Mouse (Mus musculus) hindbrain, embryonic 14.5 days (tissue): ENCODE data around the gene Msh6. TPM values are rescaled to one million over a fixed set of nuclear protein-coding genes. Genes with fewer than 3 reads are reported as not detected.
A peak's percentile ranks its signal among the peaks of the same experiment; 100 is the strongest.
"Not testable (repeated sequence)": the region's sequence is repeated elsewhere in the genome, so short reads cannot be mapped to it uniquely, and the experiment has no call there.

Source experiments
- ATAC-seq: fragments of 200-750 bp; cut with Nextera tagmentation; 2 replicates; pipeline ENCODE4 v1.8.0; 2017; ENCODE audit warnings: moderate number of reproducible peaks, mild to moderate bottlenecking, moderate TSS enrichment, moderate library complexity; ENCODE audit not compliant: low FRiP score
- DNase-seq: peaks from one replicate; pipeline ENCODE4 v3.0.0-alpha.2; 2015; ENCODE audit warnings: low spot score
- H3K27ac ChIP-seq: fragments of 300-500 bp; sonication (generic); 2 replicates; pipeline ENCODE4 v1.5.1; 2014; ENCODE audit warnings: mild to moderate bottlenecking, moderate library complexity
- H3K27me3 ChIP-seq: fragments of 300-500 bp; sonication (generic); 2 replicates; pipeline ENCODE4 v1.6.1; 2014; ENCODE audit warnings: mild to moderate bottlenecking, low read length, mixed read lengths; ENCODE audit not compliant: control insufficient read depth, insufficient read depth
- H3K36me3 ChIP-seq: fragments of 300-500 bp; sonication (generic); replicated peaks from 2 replicates; pipeline ENCODE4 v1.6.1; 2014; ENCODE audit not compliant: control insufficient read depth, insufficient read depth
- H3K4me1 ChIP-seq: fragments of 300-500 bp; sonication (generic); replicated peaks from 2 replicates; pipeline ENCODE4 v1.6.1; 2014; ENCODE audit warnings: antibody characterized with exemption, low read length, mixed read lengths; ENCODE audit not compliant: control insufficient read depth, insufficient read depth
- H3K4me2 ChIP-seq: fragments of 300-500 bp; sonication (generic); replicated peaks from 2 replicates; pipeline ENCODE4 v1.6.1; 2014; ENCODE audit warnings: mild to moderate bottlenecking, moderate library complexity
- H3K4me3 ChIP-seq: fragments of 300-500 bp; sonication (generic); replicated peaks from 2 replicates; pipeline ENCODE4 v1.5.1; 2014; ENCODE audit warnings: mild to moderate bottlenecking, low read length
- H3K9ac ChIP-seq: fragments of 300-500 bp; sonication (generic); 2 replicates; pipeline ENCODE4 v1.6.1; 2014
- H3K9me3 ChIP-seq: fragments of 300-500 bp; sonication (generic); 2 replicates; pipeline ENCODE4 v1.6.1; 2016; ENCODE audit warnings: low read length; ENCODE audit not compliant: control insufficient read depth
- WGBS: fragments of 180-500 bp; shearing (Covaris S2); extraction: QIAGEN DNeasy Blood & Tissue Kit; methylation state at CpG from one replicate; pipeline ENCODE4 v1.1.7; 2014; 5-methylcytosine and 5-hydroxymethylcytosine counted together
- polyA plus RNA-seq: library from polyadenylated mRNA; unstranded; fragments of >200 nt; fragmentation: Nextera tagmentation; extraction: Ambion mirVana; gene quantifications from 2 replicates; pipeline ENCODE4 v1.2.1, GENCODE M21; 2014

Msh6 gene
- polyA plus RNA-seq, 1 experiment from 2014 or later: 28.2 TPM

DNA sequence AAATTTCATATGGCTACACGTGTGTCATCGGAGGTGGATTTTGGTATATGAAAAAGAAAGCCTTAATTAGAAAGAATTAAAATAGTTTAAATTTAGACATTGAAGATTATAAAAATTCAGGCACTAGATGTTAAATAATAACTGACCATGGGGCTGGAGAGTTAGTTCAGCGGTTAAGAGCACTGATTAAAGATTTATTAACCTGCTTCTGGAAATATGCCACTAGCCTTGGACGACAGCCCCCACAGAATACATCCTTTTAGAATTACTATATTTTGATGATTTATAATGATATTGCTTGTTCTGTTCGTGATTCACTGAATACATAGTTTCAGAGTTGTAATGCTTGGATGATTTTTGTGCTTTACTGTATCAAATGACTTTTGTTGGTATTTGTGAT lies 14.9 kb upstream of the Msh6 start:
- not testable (repeated sequence) for H3K4me1 ChIP-seq, H3K27ac ChIP-seq, H3K4me2 ChIP-seq, H3K9ac ChIP-seq, H3K4me3 ChIP-seq, ATAC-seq, H3K36me3 ChIP-seq, H3K9me3 ChIP-seq, H3K27me3 ChIP-seq, DNase-seq
- 91% methylated on average over 5 of the region's 5 CpGs for WGBS

DNA sequence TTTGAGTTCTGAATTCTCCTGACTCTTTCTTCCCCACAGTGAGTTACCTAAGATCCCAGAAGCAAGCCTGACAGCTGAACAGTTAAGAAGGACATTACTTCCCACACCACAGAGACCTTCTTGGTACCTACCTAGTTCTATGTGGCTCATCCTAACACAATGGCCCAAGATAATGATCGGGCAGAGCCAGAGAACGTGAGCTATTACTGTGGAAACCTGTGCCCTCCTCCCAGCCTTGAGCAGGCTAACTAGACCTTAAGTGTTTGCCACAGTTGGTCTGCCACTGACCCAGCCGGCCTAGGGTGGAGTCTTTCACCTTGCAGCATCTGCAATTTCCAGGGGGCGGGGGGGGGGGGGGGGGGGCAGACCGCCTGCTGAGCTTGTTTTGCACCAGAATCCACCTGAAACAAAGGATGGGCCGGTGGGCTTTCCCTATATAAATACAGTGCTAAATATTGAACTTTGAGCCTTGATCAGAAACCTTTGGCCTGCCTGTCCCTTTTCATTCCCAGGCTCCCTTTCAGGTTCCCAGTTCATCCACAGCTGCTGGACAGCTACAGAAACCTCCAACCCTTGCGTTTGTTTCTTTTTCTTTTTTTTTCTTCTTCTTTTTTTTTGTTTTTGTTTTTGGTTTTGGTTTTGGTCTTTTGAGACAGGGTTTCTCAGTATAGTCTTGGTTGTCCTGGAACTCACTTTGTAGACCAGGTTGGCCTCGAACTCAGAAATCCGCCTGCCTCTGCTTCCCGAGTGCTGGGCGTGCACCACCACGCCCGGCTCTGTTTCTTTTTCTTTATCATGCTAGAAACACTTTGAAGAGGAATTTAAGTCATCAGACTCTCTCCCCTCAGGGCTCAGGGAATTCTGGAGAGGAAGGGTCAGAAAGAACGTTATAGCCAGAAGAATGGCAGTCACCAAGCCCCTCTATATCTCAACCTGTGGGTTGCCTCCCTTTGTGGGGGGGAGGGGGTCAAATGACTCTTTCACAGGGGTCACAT lies 11.5 kb upstream of the Msh6 start:
- WGBS: 92% methylated on average over 13 of the region's 14 CpGs
- ATAC-seq: no peak
- H3K36me3 ChIP-seq: no peaks in the 10 kb centered on the region
- no peak overlapping the region for H3K4me2 ChIP-seq
- DNase-seq: no peak
- no peaks in the 10 kb centered on the region for H3K9me3 ChIP-seq
- H3K27me3 ChIP-seq: no peaks in the 10 kb centered on the region
- H3K4me1 ChIP-seq: no peaks in the 10 kb centered on the region
- no peak overlapping the region for H3K9ac ChIP-seq
- H3K4me3 ChIP-seq: no peak overlapping the region
- no peak overlapping the region for H3K27ac ChIP-seq

DNA sequence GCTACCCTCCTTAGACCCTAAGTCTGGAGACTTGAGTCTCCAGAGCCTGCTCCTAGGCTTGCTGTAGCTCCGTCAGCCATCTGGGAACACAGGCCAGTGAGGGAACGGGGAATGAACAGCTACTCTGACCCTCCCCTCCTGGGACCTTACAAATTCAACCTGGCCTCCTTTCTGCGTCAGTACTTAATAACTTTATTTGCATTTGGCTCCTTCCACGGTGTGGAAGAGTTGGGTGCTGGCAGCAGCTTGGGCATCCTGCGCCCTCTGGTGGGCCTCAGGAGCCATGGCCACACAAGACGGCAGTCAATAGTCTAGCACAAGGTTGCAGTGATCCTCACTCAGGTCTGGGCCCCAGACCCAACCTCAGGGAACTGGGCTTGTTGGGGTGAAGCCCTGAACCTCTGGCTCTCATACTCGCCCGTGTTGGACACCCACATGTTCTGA lies 6.4 kb upstream of the Msh6 start:
- H3K36me3 ChIP-seq, H3K27ac ChIP-seq, H3K9me3 ChIP-seq, H3K4me2 ChIP-seq, DNase-seq, H3K9ac ChIP-seq, H3K4me1 ChIP-seq, H3K27me3 ChIP-seq, H3K4me3 ChIP-seq: not testable (repeated sequence)
- ATAC-seq: peak; percentile 77; the same call in 1 of the 2 replicates
- WGBS: 37% methylated on average over 5 of the region's 8 CpGs

DNA sequence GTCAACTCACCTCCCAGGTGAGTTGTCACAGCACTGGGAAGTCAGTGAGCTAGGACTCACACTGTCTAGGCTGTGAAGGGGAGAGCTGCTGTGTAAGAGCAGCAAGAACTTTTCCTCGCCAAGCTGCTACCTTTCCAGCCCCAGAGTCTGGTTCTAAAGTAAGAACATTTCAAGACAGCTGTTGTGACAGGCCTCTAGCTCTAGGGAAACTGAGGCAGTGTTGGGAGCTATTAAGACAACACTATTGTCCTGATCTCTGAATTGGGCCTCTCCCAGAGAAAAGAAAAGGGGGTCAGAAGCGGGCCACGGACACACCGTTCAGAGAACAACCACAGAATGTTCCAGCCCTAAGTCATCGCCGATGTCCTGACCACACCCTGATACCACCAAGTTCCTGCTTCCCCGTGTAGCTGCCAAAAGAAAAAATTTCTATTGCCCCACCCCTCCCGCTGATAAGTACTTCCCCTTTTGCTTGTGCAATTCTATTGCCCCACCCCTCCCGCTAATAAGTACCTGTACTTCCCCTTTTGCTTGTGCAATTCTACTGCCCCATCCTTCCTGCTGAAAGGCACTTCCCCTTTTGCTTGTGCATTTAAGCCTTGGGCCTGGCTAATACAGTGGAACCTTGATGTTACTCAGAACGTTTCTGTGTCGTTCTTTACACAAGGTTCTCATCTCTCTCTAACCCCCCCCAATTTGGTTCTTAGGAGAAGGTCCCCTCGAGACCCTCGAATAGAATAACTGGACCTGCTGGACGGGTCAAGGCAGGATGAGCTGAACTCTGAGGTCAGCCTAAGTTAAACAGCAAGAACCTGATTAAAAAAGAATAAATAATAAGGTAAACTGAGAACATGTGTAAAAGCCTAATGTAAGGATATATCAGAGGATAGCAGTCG lies 2.9 kb upstream of the Msh6 start:
- ATAC-seq, H3K27me3 ChIP-seq, H3K9ac ChIP-seq, H3K4me2 ChIP-seq, H3K27ac ChIP-seq, H3K4me3 ChIP-seq, H3K36me3 ChIP-seq, H3K9me3 ChIP-seq, DNase-seq: not testable (repeated sequence)
- peaks cover 15% of the 10 kb centered on the region for H3K4me1 ChIP-seq
- 91% methylated on average over 15 of the region's 15 CpGs for WGBS

DNA sequence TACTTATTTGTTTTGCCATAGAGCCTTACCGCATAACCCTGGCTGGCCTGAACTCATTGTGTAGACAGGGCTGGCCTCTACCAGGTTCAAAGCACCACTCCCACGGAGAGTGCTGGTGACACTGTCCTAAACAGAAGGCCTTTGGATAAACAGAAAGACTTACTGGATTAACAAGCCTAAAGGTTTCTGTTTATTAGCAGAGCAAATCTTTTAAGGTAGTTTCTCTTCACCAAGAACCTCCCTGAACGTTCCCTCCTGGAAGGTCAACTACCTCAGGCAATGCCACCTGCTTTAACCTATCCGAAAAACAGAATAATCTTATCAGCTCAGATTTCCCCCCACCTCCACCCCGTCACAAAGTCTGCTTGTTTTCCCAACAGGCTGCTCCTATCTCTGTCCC lies 2.0 kb upstream of the Msh6 start:
- WGBS: 88% methylated on average over 5 of the region's 5 CpGs
- Histone ChIP-seq H3K36me3 (peaks cover 5% of the 10 kb centered on the region; the same call in 1 of the 2 replicates), H3K9ac (no peak overlapping the region), H3K27ac (no peak overlapping the region), H3K4me1 (peaks cover 15% of the 10 kb centered on the region), H3K27me3 (no peaks in the 10 kb centered on the region), H3K9me3 (no peaks in the 10 kb centered on the region), H3K4me3 (no peak overlapping the region), H3K4me2 (no peak overlapping the region)
- no peak for DNase-seq
- ATAC-seq: no peak

DNA sequence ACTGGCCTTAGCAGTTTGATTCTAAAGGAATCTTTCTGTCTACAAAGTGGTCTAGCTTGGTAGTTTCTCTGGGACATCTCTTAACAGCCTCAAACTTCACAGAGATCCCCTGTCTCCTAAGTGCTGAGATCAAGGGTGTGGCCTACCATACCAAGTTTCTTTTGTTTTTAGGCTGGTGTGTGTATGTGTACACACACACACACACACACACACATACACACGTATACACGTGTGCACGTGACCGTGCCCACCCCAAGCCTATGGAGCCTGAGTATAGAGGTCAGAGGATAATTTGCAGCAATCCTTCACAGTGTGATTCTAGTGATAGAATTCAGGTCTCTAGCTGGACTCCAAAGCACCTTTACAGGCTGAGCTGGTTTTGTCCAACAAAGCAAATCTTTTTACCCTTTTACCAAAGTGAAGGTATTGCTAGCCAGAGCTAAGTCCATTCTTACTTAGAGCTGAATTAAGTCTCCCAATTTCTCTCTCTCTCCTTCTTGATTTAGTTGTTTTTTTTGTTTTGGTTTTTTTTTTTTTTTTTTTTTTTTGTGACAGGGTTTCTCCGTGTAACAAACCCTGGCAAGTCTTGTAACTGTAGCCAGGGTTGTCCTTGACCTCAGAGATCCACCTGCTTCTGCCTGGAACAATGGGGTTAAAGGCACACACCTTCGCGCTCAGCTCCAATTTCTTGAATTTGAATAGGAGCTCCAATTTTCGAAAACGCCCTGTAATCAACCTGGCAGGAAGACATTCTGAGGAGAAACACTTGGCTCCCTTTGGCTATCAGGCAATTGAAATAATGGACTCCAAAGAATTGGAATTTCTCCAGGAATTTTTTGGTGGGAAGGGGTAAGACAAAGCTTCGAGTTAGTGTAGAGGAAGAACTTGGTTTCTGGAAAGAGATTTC lies 1.3 kb upstream of the Msh6 start:
- no peak for DNase-seq
- H3K27me3 ChIP-seq: no peaks in the 10 kb centered on the region
- peaks cover 15% of the 10 kb centered on the region for H3K4me1 ChIP-seq
- no peak overlapping the region for H3K9ac ChIP-seq
- H3K4me2 ChIP-seq: peak overlapping the region; percentile 65
- no peak overlapping the region for H3K4me3 ChIP-seq
- WGBS: 73% methylated on average over 10 of the region's 10 CpGs
- no peak for ATAC-seq
- no peaks in the 10 kb centered on the region for H3K9me3 ChIP-seq
- H3K36me3 ChIP-seq: peaks cover 12% of the 10 kb centered on the region; the same call in 1 of the 2 replicates
- no peak overlapping the region; the same call in 1 of the 2 replicates for H3K27ac ChIP-seq

DNA sequence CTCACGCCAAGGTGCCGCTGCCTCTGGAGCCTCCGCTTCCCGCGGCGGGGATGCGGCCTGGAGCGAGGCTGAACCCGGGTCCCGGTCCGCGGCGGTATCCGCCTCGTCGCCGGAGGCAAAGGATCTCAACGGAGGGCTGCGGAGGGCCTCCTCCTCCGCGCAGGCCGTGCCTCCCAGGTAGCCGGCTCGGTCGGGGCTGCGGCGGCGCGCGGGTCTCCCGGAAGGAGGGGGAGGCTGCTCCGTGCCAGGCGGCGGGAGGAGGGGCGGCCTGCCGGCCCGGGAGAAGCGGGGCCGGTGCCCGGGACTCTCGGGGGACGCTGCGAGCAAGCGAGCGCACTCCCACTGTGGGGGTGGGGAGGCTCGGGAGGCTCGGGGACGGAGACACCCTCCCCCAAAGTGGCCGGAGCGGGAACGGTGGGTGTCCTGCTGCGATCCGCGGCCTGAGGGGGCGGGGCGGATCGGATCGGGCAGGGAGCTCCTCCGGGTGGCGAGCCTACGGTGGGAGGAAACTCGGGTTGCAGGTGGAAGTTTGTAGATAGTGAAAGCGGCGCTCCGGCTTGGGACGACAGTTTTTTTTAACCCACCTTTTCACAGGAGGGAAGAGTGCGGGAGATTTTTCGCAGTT lies 479 bp downstream of the Msh6 start:
- ATAC-seq (peak; percentile 68), DNase-seq (peak; percentile 47)
- Histone ChIP-seq H3K4me3 (peak overlapping the region; percentile 73), H3K27ac (peak overlapping the region; percentile 82), H3K9me3 (no peaks in the 10 kb centered on the region), H3K4me2 (peak overlapping the region; percentile 65), H3K27me3 (no peaks in the 10 kb centered on the region), H3K9ac (peak overlapping the region; percentile 73), H3K36me3 (peaks cover 17% of the 10 kb centered on the region; the same call in 1 of the 2 replicates), H3K4me1 (peaks cover 15% of the 10 kb centered on the region)
- WGBS: under 1% methylated on average over 67 of the region's 68 CpGs

DNA sequence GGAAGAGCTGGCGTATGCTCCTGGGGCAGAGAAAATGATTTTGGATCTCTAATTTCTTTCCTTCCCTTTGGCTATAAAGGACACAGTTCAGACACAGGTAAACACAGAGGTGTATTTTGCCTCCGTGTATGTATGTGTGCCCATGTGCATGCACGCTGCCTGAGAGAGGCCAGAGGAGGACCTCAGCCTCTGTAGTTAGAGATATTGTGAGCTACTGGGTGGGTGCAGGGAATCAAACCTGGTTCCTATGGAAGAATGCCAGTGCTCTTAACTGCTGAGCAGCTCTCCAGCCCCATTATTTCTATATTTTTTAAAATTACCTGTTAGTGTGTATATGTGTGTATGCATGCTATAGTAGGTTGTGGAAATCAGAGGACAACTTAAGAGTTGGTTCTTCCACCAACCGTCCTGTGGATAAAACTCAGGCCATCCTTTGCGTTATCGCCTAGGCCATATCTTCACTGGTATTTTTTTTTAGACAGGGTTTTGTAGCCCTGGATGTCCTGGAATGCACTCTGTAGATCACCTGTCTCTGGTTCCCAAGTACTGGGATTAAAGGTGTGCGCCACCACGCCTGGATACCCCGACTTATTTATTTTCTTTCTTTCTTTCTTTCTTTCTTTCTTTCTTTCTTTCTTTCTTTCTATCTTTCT lies 1.4 kb downstream of the Msh6 start:
- no peak for DNase-seq

More for the DNA sequence above, 1.4 kb downstream of the Msh6 start:
- H3K27ac ChIP-seq: no peak overlapping the region
- H3K36me3 ChIP-seq: peaks cover 24% of the 10 kb centered on the region
- WGBS: 78% methylated on average over 9 of the region's 9 CpGs
- H3K9ac ChIP-seq: peak overlapping the region; percentile 73
- peak overlapping the region; percentile 73 for H3K4me3 ChIP-seq
- no peaks in the 10 kb centered on the region for H3K27me3 ChIP-seq
- H3K4me1 ChIP-seq: peaks cover 15% of the 10 kb centered on the region
- no peak for ATAC-seq
- H3K4me2 ChIP-seq: peak overlapping the region; percentile 65
- H3K9me3 ChIP-seq: no peaks in the 10 kb centered on the region
